Mouse (Mus musculus) ES-Bruce4 (cell line): ENCODE measurements around the gene Cacna2d3.

Experiments
- CTCF ChIP-seq: IDR thresholded peaks from one replicate; pipeline ENCODE4 v1.8.1; 2011; ENCODE audit warnings: low read depth, low read length
- POLR2A ChIP-seq: IDR thresholded peaks from one replicate; pipeline ENCODE4 v1.8.1; 2011; ENCODE audit warnings: low read length; ENCODE audit not compliant: insufficient read depth

- TF ChIP-seq POLR2A = no peak
- TF ChIP-seq CTCF = peak; percentile 16
These were observed 741.2 kb downstream of the Cacna2d3 start for GRCm38 (mm10) chr14:28980482-28980881.
